Mouse (Mus musculus) kidney, postnatal 14 days (tissue): ENCODE measurements around the gene Rab22a.
A peak's percentile ranks its signal among the peaks of the same experiment; 100 is the strongest.

Experiments
- DNase-seq: peaks from one replicate; pipeline ENCODE4 v3.0.0; 2022; ENCODE audit warnings: mixed read lengths

Gene Rab22a

DNA sequence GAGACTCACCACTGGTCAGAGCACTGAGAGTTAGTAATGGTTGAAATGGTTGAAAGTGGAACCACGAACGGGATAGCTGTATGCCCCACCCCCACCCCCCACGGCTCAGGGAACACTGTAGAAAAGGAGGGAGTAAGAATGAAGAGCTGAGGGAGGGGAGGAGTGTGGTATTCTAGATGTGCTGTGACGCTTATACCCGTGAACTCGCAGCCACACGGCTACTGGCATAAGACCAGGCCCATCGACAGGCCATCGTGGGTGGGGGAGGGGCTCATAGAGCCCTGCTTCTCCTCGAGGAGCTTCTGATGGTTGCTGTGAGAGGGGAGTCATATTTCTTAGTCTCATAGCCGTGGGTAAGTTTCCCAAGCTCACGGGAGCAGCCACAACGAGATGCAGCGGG, 64.8 kb downstream of the Rab22a start:
- no peak for DNase-seq

DNA sequence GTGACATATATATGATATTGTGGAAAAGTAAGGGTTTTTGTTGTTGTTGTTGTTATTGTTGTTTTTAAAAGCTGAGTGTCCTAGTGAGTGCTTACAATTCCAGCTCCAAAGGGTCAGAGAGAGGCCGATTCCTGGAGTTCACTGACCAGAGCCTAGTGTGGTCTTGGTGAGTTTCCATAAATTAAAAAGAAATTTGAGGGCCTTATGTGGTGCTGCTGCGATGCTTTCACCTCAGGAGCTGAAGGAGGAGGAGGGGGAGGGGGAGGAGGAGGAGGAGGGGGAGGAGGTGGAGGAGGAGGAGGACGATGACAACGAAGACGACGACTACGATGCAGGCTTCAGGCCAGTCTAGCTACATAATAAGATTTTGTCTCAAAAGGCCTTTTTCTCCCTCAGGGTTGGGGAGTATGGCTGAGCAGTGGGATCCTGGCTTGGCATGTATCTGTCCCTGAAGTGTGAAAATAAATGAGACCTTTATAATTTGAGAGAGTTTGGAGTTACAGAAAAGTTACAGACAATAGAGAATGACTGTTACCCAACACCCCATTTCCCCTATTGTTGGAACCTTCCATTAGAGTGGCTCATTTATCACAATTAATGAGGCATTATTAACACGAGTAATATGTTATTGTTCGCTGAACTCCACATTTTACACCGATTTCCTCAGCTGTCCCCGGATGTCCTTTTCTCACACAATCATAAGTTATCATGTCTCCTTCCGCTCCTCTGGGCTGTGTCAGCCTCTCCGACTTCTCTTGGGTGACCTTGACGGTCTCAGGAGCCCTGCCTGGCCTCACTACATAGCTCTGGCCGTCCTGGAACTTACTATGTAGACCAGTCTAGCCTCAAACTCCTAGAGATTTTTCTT, 65.6 kb downstream of the Rab22a start:
- DNase-seq = no peak

DNA sequence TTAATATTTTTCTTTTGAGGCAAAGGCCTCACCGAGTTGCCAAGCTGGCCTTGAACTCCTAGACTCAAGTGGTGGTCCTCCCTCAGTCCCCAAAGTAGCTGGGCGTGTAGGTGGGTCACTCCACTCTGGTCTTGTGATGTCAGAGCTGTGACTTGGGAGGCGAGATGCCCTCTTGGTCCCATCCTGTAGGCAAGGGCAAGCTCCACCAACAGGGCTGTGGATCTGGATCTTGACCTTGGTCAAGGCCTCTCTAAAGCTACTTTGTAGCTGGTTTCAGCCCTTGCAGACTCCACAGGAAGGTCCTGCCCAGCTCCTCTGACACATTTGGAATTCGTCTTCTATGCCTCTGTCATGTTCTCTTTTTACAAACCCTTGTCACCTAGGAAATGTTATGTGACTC, 66.3 kb downstream of the Rab22a start:
- DNase-seq = no peak

- no peak for DNase-seq
Observed at GRCm38 (mm10) chr2:173730444-173730966, 70.9 kb downstream of the Rab22a start.

GRCm38 (mm10) chr2:173734426-173734825, 74.9 kb downstream of the Rab22a start:
- DNase-seq = no peak

DNA sequence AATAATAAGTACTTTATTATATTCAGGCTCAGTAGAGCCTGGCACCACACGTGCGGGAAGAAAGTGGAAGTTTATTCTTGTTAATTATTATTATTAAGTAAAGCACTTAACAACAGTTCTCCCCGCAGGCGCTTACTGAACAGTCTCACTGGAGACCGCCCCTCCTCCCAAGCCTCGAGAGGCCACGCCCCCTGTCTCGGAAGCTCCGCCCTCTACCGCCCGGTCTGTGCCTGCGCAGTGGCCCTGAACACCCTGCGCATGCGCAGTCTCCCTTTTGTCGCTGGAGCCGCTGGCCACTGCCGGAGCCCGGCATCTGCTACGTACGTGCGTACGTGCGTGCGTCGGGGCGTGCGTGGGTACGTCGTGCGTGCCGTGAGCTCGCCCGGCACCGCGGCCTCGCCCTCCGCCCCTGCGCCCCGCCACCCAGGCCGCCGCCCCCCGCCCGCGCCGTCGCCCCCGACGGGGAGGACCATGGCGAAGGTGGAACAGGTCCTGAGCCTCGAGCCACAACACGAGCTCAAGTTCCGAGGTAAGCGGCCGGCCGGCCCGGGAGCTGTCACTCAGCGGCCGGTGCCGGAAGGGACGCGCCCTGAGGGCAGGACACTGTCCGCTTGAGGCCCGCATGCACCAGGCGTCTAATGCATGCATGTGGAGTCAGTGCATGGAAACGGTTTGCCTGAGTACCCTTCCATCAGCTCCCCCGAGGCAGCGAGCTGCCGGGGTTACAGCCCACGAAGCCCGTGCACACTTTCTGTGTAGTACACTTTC, 77.8 kb downstream of the Rab22a start, which contains the start of gene Vapb:
Gene Vapb, plus strand, starts transcription at position 290 of the 768 bp plus-strand sequence.
- peak; percentile 99 for DNase-seq

GRCm38 (mm10) chr2:173738232-173738631, 78.7 kb downstream of the Rab22a start:
- DNase-seq = no peak

GRCm38 (mm10) chr2:173739107-173739506, 79.5 kb downstream of the Rab22a start:
- no peak for DNase-seq

GRCm38 (mm10) chr2:173742090-173742489, 82.5 kb downstream of the Rab22a start:
- peak; percentile 20 for DNase-seq

DNA sequence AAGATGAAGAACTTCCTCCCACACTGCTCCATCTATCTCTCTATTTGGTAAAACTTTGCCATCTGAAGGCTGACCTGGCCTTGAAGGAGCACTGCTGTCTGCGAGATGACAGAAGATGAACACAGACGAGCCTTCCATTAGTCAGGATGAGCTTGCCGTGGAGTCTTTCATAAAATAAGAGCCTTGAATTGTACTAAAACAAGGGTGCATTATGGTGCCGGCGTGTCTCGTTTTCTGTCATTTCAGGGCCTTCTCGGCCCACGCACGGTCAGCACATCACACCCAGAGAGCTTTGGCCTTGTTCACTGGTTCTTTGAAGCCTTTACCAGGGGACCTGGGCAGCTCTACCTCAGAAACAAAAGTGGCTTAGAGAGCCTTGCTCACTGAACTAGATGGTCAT, 83.2 kb downstream of the Rab22a start:
- no peak for DNase-seq

DNA sequence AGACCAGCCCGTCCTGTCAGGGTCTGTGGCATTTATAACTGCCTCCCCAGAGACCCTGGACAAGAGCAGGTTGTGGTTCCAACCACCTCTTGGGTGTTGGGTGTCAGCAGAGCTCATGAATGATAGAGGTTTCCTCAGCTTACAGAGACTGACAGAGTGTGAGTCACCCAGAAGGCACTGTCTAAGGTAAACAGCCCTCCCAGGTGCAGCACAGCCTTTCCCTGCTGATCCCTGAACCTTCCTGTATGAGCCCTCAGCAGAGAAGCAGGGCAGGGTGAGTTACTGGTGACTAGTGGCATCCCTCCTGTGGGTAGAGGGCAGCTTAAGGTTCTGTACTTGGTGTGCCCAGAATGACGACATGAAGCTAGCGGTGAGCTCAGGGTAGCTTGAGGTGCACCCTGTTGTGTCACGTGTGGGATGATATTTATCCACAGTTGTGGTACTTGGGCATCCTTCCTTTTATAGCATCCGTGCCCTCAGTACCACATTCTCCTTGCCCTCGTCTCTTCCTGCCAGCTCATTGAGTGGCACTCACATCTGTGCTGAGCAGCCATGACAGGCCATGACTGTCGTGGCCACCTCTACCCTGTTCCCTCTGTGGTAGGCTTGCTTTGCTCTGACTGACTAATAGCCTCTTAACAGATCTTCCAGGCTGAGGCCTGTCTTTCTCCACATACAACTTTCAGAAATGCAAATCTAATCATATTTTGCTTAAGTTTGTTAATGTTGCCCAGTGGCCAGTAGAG, 84.7 kb downstream of the Rab22a start:
- no peak for DNase-seq

GRCm38 (mm10) chr2:173748961-173749659, 89.5 kb downstream of the Rab22a start:
- no peak for DNase-seq

DNA sequence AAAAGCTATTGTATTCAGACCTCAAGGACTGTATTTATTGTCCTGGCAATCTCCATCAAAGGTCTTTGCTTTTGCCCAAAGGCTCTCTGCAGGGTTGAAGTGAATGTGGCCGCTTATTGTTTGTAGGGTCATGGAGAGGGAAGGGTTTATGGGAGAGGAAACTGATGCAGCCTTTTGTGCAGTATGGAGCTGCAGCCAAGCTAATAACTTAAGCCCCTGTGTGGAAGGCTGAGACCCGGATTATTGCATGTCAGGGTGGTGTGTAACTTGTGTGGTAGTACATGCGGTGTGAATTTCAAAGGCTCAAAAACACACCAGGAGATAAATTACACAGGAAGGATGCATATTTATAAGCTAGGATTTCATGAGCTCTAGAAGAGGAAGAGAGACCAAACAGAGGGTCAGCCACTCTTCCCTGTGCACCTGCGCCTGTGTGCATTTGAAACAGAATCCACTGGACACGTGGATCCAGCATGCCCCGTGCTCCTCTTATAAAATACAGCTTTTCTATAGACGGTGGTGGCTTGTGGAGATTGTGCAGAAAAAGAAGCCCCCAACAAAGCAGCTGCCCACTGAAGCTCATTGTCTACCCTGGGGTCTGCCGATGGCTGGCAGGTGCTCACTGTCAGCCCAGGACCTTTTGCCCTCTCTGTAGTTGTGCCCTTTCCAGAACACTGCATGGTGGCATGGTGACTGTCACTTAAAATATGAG, 96.0 kb downstream of the Rab22a start:
- no peak for DNase-seq
